Mouse (Mus musculus) liver, embryonic 15.5 days (tissue): ENCODE measurements around the gene Vcam1. TPM values are rescaled to one million over a fixed set of nuclear protein-coding genes. Genes with fewer than 3 reads are reported as not detected.

Source experiments
- ATAC-seq: fragments of 200-750 bp; cut with Nextera tagmentation; 2 replicates; pipeline ENCODE4 v1.8.0; 2017; ENCODE audit warnings: moderate number of reproducible peaks, mild to moderate bottlenecking, moderate library complexity; ENCODE audit not compliant: insufficient read depth
- H3K27ac ChIP-seq: fragments of 300-500 bp; sonication (generic); replicated peaks from 2 replicates; pipeline ENCODE4 v1.5.1; 2015; ENCODE audit warnings: mild to moderate bottlenecking, inconsistent platforms
- H3K27me3 ChIP-seq: fragments of 300-500 bp; sonication (generic); 2 replicates; pipeline ENCODE4 v1.6.1; 2015; ENCODE audit warnings: mild to moderate bottlenecking, inconsistent platforms
- H3K36me3 ChIP-seq: fragments of 300-500 bp; sonication (generic); replicated peaks from 2 replicates; pipeline ENCODE4 v1.6.1; 2015; ENCODE audit warnings: moderate library complexity, mild to moderate bottlenecking, inconsistent platforms
- H3K4me1 ChIP-seq: fragments of 300-500 bp; sonication (generic); replicated peaks from 2 replicates; pipeline ENCODE4 v1.6.1; 2015; ENCODE audit warnings: inconsistent platforms
- H3K4me2 ChIP-seq: fragments of 300-500 bp; sonication (generic); 2 replicates; pipeline ENCODE4 v1.6.1; 2015; ENCODE audit warnings: moderate library complexity, mild to moderate bottlenecking, inconsistent platforms
- H3K4me3 ChIP-seq: fragments of 300-500 bp; sonication (generic); replicated peaks from 2 replicates; pipeline ENCODE4 v1.5.1; 2015; ENCODE audit warnings: mild to moderate bottlenecking, inconsistent platforms
- H3K9ac ChIP-seq: fragments of 300-500 bp; sonication (generic); 2 replicates; pipeline ENCODE4 v1.6.1; 2015; ENCODE audit warnings: moderate library complexity, mild to moderate bottlenecking, inconsistent platforms
- H3K9me3 ChIP-seq: fragments of 300-500 bp; sonication (generic); replicated peaks from 2 replicates; pipeline ENCODE4 v1.6.1; 2016; ENCODE audit warnings: inconsistent platforms
- WGBS: fragments of 180-500 bp; shearing (Covaris S2); methylation state at CpG from one replicate; pipeline ENCODE4 v1.1.7; 2015; ENCODE audit warnings: mixed read lengths; ENCODE audit not compliant: insufficient replicate concordance; 5-methylcytosine and 5-hydroxymethylcytosine counted together
- polyA plus RNA-seq: library from polyadenylated mRNA; unstranded; fragments of >200 nt; fragmentation: Nextera tagmentation; extraction: Ambion mirVana; gene quantifications from 2 replicates; pipeline ENCODE4 v1.2.1, GENCODE M21; 2015

Gene Vcam1
- polyA plus RNA-seq: 85.4 and 97.8 TPM in 2 replicates

DNA sequence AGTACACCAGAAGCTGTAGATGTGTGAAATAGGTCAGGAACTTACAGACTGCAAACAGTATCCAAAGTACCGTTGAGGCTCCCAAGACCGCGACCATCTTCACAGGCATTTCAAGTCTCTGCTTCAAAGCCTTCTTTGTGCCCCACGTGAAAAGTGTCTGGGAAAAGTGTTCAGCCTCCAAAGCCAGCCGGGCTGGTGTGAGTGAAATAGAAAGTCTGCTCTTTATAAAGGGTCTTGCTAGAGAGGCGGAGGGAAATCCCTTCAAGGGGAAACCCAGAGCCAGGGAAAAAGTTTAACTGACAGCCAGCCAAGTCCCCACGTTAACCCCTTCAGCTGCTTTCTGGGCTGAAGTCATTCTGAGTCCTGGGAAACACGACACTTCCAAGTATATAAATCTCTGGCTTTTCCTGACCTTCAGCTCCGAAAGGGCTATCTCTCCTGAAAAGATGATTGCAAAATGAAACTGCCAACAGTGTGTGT, at the start of gene Vcam1:
TSS of gene Vcam1 (minus strand) at position 430 of the 480 bp plus-strand sequence.
- Histone ChIP-seq H3K9ac (no peak within 1 kb of the TSS; the same call in 1 of the 2 replicates), H3K4me3 (peak within 1 kb of the TSS; percentile 49), H3K27ac (peak within 1 kb of the TSS; percentile 42; the same call in 1 of the 2 replicates), H3K27me3 (no peaks in the 10 kb centered on the region), H3K4me1 (peaks cover 3% of the 10 kb centered on the region; the same call in 1 of the 2 replicates), H3K9me3 (no peaks in the 10 kb centered on the region), H3K4me2 (peak within 1 kb of the TSS; percentile 27), H3K36me3 (0 out of 2 replicates have a peak, but pooled peaks cover 3% of the 10 kb centered on the region)
- WGBS: 15% methylated on average over 9 of the region's 9 CpGs
- ATAC-seq: peak; percentile 54

DNA sequence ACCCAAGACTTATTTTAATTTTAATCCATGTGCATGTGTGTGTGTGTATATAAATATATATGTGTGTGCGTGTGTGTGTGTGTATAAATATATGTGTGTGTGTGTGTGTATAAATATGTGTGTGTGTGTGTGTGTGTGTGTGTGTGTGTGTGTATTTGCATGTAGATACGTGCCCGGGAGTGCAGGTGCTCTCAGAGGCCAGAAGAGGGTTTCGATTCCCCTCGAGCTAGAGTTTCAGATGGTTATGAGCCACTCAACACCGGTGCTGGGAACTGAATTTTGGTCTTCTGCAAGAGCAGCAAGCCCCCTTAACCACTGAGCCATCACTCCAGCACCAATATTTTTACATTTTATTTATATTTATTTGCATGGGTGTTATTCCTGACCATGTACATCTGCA, 45.6 kb upstream of the Vcam1 start:
- WGBS: 76% methylated on average over 6 of the region's 6 CpGs
- no peak overlapping the region for H3K4me3 ChIP-seq
- no peaks in the 10 kb centered on the region for H3K9me3 ChIP-seq
- H3K27me3 ChIP-seq: no peaks in the 10 kb centered on the region
- no peak overlapping the region for H3K27ac ChIP-seq
- no peaks in the 10 kb centered on the region for H3K4me1 ChIP-seq
- H3K36me3 ChIP-seq: no peaks in the 10 kb centered on the region
- no peak overlapping the region for H3K9ac ChIP-seq
- no peak for ATAC-seq
- H3K4me2 ChIP-seq: no peak overlapping the region

DNA sequence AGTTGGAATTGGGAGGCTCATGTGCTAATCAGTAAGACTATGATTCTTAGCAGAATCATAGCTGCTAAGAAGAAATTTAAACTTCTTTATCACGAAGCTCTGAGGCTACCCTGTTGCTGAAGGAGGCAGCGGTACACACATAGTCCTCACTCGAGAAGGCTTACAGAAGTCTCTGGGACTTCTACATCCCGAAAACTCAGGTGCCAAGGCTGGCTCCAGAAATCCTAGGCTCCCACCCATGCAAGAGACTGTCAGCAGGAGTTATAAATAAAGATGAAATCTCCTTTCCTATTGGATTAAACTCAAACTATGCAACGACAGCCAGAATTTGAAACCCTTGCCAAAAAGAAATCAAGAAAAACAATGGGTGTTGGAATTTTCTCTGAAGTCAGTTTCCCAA, 42.0 kb upstream of the Vcam1 start:
- H3K4me3 ChIP-seq: no peak overlapping the region
- no peaks in the 10 kb centered on the region for H3K27me3 ChIP-seq
- no peak overlapping the region for H3K9ac ChIP-seq
- no peaks in the 10 kb centered on the region for H3K36me3 ChIP-seq
- WGBS: 54% methylated on average over 5 of the region's 5 CpGs
- no peak overlapping the region for H3K27ac ChIP-seq
- no peak for ATAC-seq
- no peaks in the 10 kb centered on the region for H3K4me1 ChIP-seq
- H3K4me2 ChIP-seq: no peak overlapping the region
- H3K9me3 ChIP-seq: no peaks in the 10 kb centered on the region

DNA sequence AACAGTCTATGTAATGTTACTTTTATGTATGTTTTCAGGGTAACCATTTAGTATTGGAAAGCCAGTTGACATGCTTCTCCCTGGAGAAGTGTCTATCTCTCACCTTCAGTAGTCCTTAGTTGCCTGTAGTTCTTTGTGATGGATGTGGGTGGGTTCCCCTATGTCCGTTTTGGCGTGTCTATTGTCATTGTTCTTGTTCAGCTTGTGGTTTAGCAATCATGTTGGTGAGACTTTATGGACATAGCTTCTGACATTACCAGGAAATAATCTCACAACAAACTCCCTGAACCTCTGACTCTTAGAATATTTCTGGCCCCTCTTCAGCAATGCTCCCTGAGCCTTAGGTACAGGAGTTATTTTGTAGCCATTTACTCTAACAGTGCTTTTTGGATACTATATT, 38.6 kb upstream of the Vcam1 start:
- H3K4me3 ChIP-seq: no peak overlapping the region
- no peaks in the 10 kb centered on the region for H3K4me1 ChIP-seq
- 32% methylated on average over 2 of the region's 2 CpGs for WGBS
- H3K4me2 ChIP-seq: no peak overlapping the region
- no peak overlapping the region for H3K9ac ChIP-seq
- no peaks in the 10 kb centered on the region for H3K36me3 ChIP-seq
- H3K27ac ChIP-seq: no peak overlapping the region
- no peak for ATAC-seq
- no peaks in the 10 kb centered on the region for H3K27me3 ChIP-seq
- no peaks in the 10 kb centered on the region for H3K9me3 ChIP-seq

DNA sequence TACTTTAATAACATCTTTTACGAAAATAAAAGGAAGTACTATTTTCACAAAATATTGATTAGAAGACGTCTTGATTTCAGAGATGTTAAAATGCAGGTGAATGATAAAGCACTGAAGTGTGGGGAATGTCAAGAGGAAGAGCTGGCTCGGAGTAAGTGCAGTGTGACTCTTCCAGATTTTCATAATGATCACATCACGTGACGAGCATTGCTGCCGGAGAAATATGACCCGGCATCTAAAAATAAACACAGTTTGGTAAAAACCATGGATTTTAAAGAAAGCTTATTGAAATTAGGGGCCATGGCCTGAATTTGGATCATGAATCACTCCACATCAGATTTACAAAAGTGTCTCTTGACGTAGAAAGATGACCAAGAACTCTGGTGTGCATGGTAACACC, 36.8 kb upstream of the Vcam1 start:
- WGBS: 60% methylated on average over 8 of the region's 8 CpGs
- no peaks in the 10 kb centered on the region for H3K9me3 ChIP-seq
- no peaks in the 10 kb centered on the region for H3K36me3 ChIP-seq
- H3K27me3 ChIP-seq: no peaks in the 10 kb centered on the region
- H3K9ac ChIP-seq: no peak overlapping the region
- H3K27ac ChIP-seq: no peak overlapping the region
- no peak overlapping the region for H3K4me3 ChIP-seq
- no peaks in the 10 kb centered on the region for H3K4me1 ChIP-seq
- no peak overlapping the region for H3K4me2 ChIP-seq
- ATAC-seq: no peak

DNA sequence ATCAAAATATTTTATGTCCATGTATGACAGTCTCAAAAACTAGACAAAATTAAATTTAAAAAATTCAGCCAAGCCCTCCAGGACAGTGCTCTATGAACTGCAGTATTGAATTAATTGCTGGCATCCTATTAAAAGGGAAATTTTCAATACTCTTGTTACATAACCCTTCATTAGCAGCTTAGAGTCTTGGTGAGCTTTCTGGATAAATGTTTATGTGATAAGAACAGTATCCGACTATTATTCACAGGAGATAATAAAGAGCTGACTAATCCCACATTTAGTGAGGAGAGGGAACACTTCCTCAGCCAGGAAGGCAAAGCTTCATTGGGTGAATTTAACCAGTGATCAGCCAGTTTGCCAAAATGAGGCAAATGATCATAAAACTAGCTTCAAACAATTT, 35.5 kb upstream of the Vcam1 start:
- Histone ChIP-seq H3K27me3 (no peaks in the 10 kb centered on the region), H3K4me1 (no peaks in the 10 kb centered on the region), H3K9ac (no peak overlapping the region), H3K4me2 (no peak overlapping the region), H3K4me3 (no peak overlapping the region), H3K36me3 (no peaks in the 10 kb centered on the region), H3K27ac (no peak overlapping the region), H3K9me3 (no peaks in the 10 kb centered on the region)
- ATAC-seq: no peak
- WGBS: 35% methylated on average over 1 of the region's 1 CpGs

DNA sequence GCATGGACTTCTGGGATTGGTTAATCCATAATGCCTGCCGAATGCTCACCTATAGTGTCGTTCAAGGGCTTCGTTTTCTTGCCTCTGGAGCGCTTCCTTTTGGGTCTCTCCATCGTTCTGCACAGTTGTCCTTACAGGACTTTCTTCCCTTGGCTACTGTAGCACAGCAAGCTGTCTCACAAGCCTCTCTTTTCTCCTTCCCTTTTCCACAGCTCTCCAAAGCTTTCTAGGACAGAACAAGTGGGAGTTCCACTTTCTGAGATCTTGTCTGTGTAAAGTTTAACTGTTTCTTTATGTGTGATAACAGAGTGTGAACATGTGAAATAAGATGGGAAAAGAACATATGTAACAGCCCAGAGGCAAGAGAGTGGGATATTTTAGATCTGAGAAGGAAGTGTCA, 34.0 kb upstream of the Vcam1 start:
- Histone ChIP-seq H3K36me3 (no peaks in the 10 kb centered on the region), H3K27me3 (no peaks in the 10 kb centered on the region), H3K4me3 (no peak overlapping the region), H3K9me3 (no peaks in the 10 kb centered on the region), H3K4me2 (no peak overlapping the region), H3K9ac (no peak overlapping the region), H3K4me1 (no peaks in the 10 kb centered on the region), H3K27ac (no peak overlapping the region)
- WGBS: 62% methylated on average over 5 of the region's 5 CpGs
- no peak for ATAC-seq

DNA sequence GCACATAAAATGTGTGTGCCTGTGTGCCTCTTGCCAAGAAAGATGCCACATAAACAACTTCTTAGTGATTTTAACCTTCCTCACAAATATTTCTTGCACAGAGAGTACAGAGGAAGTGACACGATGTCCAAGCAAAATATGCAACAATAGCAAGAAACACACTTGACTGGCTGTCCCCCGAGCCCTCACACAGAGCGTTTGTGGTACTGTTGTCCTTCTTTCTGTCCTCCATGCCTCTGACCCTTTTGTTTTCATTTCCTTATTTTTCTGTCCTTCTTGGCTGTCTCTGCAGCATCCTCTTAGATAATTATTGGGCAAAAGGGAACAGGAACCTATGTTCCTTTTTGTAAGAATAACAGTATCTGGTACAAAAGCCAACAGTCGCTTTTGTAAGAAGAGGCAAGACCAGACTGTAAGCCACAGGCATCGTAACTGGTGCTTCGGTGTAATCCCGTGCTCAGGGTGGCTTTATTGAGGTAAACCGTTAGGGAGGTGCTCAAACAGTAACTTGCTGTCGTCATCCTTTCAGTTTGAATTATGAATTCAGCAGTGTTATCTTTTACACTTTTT, 32.7 kb upstream of the Vcam1 start:
- ATAC-seq: peak; percentile 44

DNA sequence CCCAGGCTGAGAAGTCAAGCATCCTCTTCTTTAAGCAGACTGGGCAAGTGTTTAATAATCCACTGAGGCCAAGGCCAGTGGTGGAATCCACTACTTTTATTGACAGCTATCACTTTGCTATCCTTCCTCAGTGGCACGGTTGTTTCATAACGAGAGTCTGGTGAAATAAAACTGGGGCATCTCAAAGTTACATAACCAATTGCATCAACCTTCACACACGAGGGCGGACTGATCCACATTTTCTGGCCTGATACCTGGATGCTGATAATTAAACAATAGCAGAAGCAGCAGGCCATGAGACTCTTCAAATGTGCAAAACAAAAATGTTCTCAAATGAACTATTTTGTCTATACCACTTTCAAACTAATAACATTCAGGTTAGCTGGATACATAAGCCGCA, 29.9 kb upstream of the Vcam1 start:
- Histone ChIP-seq H3K27me3 (no peaks in the 10 kb centered on the region), H3K4me3 (no peak overlapping the region), H3K27ac (no peak overlapping the region), H3K4me1 (no peaks in the 10 kb centered on the region), H3K36me3 (no peaks in the 10 kb centered on the region), H3K4me2 (no peak overlapping the region), H3K9me3 (no peaks in the 10 kb centered on the region), H3K9ac (no peak overlapping the region)
- WGBS: 69% methylated on average over 5 of the region's 5 CpGs
- no peak for ATAC-seq

More for the DNA sequence above, 32.7 kb upstream of the Vcam1 start:
- H3K4me1 ChIP-seq: no peaks in the 10 kb centered on the region
- no peak overlapping the region for H3K9ac ChIP-seq
- H3K4me3 ChIP-seq: no peak overlapping the region
- WGBS: 48% methylated on average over 9 of the region's 9 CpGs
- no peaks in the 10 kb centered on the region for H3K27me3 ChIP-seq
- no peak overlapping the region for H3K27ac ChIP-seq
- H3K36me3 ChIP-seq: no peaks in the 10 kb centered on the region
- no peaks in the 10 kb centered on the region for H3K9me3 ChIP-seq
- H3K4me2 ChIP-seq: no peak overlapping the region

DNA sequence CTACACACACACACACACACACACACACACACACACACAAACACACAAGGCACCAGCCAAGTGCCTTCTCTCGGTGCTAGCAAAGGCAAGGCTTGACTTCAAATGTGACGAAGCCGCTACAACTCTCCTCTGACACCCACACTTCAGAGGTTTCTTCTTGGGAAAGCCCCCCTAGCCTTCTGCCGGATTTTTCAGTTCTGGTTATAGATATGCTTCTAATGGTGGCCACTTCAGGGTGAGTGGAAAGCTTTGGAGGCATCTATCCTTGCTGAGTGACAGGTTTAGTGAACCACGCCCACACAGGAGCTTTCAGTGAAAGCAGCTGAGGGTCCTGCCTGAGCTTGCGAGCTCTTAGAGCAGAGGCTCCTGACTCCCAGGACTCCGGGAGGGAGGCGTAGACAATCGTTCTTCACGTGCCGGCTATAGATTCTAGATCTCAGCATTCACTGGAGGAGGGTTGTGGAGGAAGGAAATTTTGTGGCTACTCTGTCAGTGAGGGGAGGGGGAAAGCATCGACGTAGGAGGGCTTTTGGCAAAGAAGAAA, 28.0 kb upstream of the Vcam1 start:
- Histone ChIP-seq H3K27ac (no peak overlapping the region), H3K4me2 (no peak overlapping the region), H3K9me3 (no peaks in the 10 kb centered on the region), H3K4me3 (no peak overlapping the region), H3K9ac (no peak overlapping the region), H3K4me1 (no peaks in the 10 kb centered on the region), H3K27me3 (no peaks in the 10 kb centered on the region), H3K36me3 (no peaks in the 10 kb centered on the region)
- WGBS: 47% methylated on average over 13 of the region's 13 CpGs
- ATAC-seq: no peak

DNA sequence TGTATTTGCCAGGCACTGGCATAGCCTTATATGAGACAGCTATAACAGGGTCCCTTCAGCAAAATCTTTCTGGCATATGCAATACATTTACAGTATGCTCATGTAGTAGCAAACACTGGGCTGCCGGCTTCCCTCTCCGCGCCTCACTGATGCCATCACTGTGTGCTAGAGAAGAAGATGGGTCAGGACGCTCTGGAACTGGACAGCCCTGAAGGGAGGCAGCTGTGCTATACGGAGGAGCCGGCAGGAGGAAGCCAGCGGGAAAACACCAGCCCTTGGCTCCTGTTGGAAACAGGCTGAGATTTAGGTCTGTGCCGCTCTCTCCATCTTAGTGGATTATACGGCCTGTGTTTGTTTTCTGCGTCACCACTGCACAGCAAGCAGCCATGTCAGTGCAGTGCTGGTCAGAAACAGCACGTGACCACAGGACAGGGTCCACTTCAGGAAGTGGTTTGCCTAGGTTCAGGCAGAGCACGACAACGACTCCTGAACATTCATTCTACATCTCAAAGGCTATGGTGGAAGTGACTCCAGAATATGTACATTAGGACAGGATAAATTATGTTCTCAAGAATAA, 20.7 kb upstream of the Vcam1 start:
- no peaks in the 10 kb centered on the region for H3K4me1 ChIP-seq
- H3K4me2 ChIP-seq: no peak overlapping the region
- 66% methylated on average over 13 of the region's 13 CpGs for WGBS
- no peak overlapping the region for H3K4me3 ChIP-seq
- no peaks in the 10 kb centered on the region for H3K36me3 ChIP-seq
- no peaks in the 10 kb centered on the region for H3K9me3 ChIP-seq
- H3K27ac ChIP-seq: no peak overlapping the region
- no peaks in the 10 kb centered on the region for H3K27me3 ChIP-seq
- no peak for ATAC-seq
- H3K9ac ChIP-seq: no peak overlapping the region
